ENCODE assay signal across 8 mouse cellular contexts in genomic region chr2:153778638-153779362, GRCm38 (mm10). TPM values are rescaled to one million over a fixed set of nuclear protein-coding genes. Genes with fewer than 3 reads are reported as not detected.
DNase-seq lines count a peak whose midpoint lies in the region; ATAC-seq and TF ChIP-seq lines count a peak whose summit lies in the region.

No protein-coding gene starts in this region.

- peaks cover 8% of the 10 kb centered on the region for H3K36me3 ChIP-seq in forebrain, embryonic 13.5 days (ENCODE audit: poor library complexity, severe bottlenecking)
- H3K36me3 ChIP-seq in liver, postnatal 0 days (replicated peaks; ENCODE audit: insufficient read depth, low read length), result peaks cover 4% of the 10 kb centered on the region; the same call in 1 of the 2 replicates
- H3K36me3 ChIP-seq in neural tube, embryonic 13.5 days, result peaks cover 6% of the 10 kb centered on the region

- TF ChIP-seq POLR2A in brain, embryonic 14.5 days (IDR thresholded peaks at IDR 0.05; ENCODE audit: borderline replicate concordance, extremely low read depth, insufficient read depth, insufficient read length, poor library complexity, severe bottlenecking), result no peak

- TF ChIP-seq EP300 in liver, postnatal 0 days (IDR thresholded peaks at IDR 0.05; ENCODE audit: low read depth), result no peak

- no peaks in the 10 kb centered on the region for H3K27me3 ChIP-seq in forebrain, embryonic 13.5 days
- no peaks in the 10 kb centered on the region for H3K27me3 ChIP-seq in liver, postnatal 0 days (ENCODE audit: insufficient read depth, low read length)
- H3K27me3 ChIP-seq in neural tube, embryonic 13.5 days, result no peaks in the 10 kb centered on the region

- H3K27ac ChIP-seq in forebrain, embryonic 13.5 days, result no peak overlapping the region
- H3K27ac ChIP-seq in liver, postnatal 0 days (ENCODE audit: low read depth), result peak overlapping the region; percentile 67
- H3K27ac ChIP-seq in neural tube, embryonic 13.5 days (replicated peaks), result 0 out of 2 replicates have a peak overlapping the region, but pooled peaks have one; percentile 33

- H3K4me2 ChIP-seq in forebrain, embryonic 13.5 days, result peak overlapping the region; percentile 64
- peak overlapping the region; percentile 87 for H3K4me2 ChIP-seq in liver, postnatal 0 days (ENCODE audit: low read depth, low read length)
- H3K4me2 ChIP-seq in neural tube, embryonic 13.5 days, result peak overlapping the region; percentile 50

- no peaks in the 10 kb centered on the region for H3K9me3 ChIP-seq in forebrain, embryonic 13.5 days (replicated peaks)
- no peaks in the 10 kb centered on the region for H3K9me3 ChIP-seq in liver, postnatal 0 days (ENCODE audit: low read length)
- H3K9me3 ChIP-seq in neural tube, embryonic 13.5 days, result no peaks in the 10 kb centered on the region

- peak; percentile 75 for DNase-seq in CD4-positive helper T cell, adult 2 months (ENCODE audit: low read depth, low spot score)
- DNase-seq in brain, embryonic 14.5 days (ENCODE audit: low read depth), result peak; percentile 67
- DNase-seq in heart, postnatal 10 days, result peak; percentile 81 to 82
- peak; percentile 72 to 89 for DNase-seq in kidney, postnatal 36 days
- DNase-seq in liver, postnatal 0 days, result peak; percentile 86
- peak; percentile 18 for DNase-seq in telencephalon, adult 2 months (ENCODE audit: low read depth, low spot score)

- intact Hi-C loops in heart, postnatal 10 days (cut with DNase I), result loop anchor here (2.0 kb wide), 1 partner anchor 36 kb away; no protein-coding TSS in a partner anchor

- H3K4me1 ChIP-seq in forebrain, embryonic 13.5 days, result peaks cover 10% of the 10 kb centered on the region
- H3K4me1 ChIP-seq in liver, postnatal 0 days (ENCODE audit: insufficient read depth), result peaks cover 9% of the 10 kb centered on the region
- peaks cover 11% of the 10 kb centered on the region for H3K4me1 ChIP-seq in neural tube, embryonic 13.5 days (replicated peaks)

- peak overlapping the region; percentile 28; the same call in 1 of the 2 replicates for H3K9ac ChIP-seq in forebrain, embryonic 13.5 days
- H3K9ac ChIP-seq in liver, postnatal 0 days (replicated peaks), result peak overlapping the region; percentile 51
- H3K9ac ChIP-seq in neural tube, embryonic 13.5 days, result 0 out of 2 replicates have a peak overlapping the region, but pooled peaks have one; percentile 14

- TF ChIP-seq CTCF in brain, embryonic 14.5 days (IDR thresholded peaks at IDR 0.05; ENCODE audit: borderline replicate concordance, extremely low read depth, insufficient read depth, insufficient read length), result no peak
- TF ChIP-seq CTCF in liver, postnatal 0 days (IDR thresholded peaks at IDR 0.05; ENCODE audit: low read depth), result no peak

- H3K4me3 ChIP-seq in forebrain, embryonic 13.5 days, result peak overlapping the region; percentile 31
- H3K4me3 ChIP-seq in liver, postnatal 0 days (ENCODE audit: low read depth, low read length), result peak overlapping the region; percentile 43
- peak overlapping the region; percentile 24 for H3K4me3 ChIP-seq in neural tube, embryonic 13.5 days

- peak; percentile 83; the same call in 1 of the 2 replicates for ATAC-seq in forebrain, embryonic 13.5 days
- ATAC-seq in liver, postnatal 0 days, result peak; percentile 85
- ATAC-seq in neural tube, embryonic 13.5 days (ENCODE audit: low read depth), result peak; percentile 82

- 17% methylated on average over 24 of the region's 24 CpGs for WGBS in forebrain, embryonic 13.5 days
- WGBS in liver, postnatal 0 days (ENCODE audit: insufficient replicate concordance), result 9% methylated on average over 24 of the region's 24 CpGs
- 15% methylated on average over 24 of the region's 24 CpGs for WGBS in neural tube, embryonic 13.5 days

RNA-seq across cellular contexts. Expression of gene Efcab8, which starts 0.9 kb away (rescaled TPM):
- 0.05 and 0.16 TPM in 2 replicates for polyA plus RNA-seq in brain, embryonic 14.5 days (2012; rRNA removed)
- polyA plus RNA-seq in forebrain, embryonic 13.5 days (2015; fragmentation: Nextera tagmentation; extraction: Ambion mirVana), result 0.06 and 0.09 TPM in 2 replicates
- total RNA-seq in heart, postnatal 10 days (2021), result not detected
- 0.04 TPM in 1 of 2 replicates, not detected in the other for polyA plus RNA-seq in liver, postnatal 0 days (2015; fragmentation: Nextera tagmentation; extraction: Ambion mirVana)
- not detected in 2 replicates for polyA plus RNA-seq in neural tube, embryonic 13.5 days (2015; fragmentation: Nextera tagmentation; extraction: Ambion mirVana)

RNA-seq across cellular contexts. Expression of gene Mapre1, which starts 37.7 kb away (rescaled TPM):
- polyA plus RNA-seq in brain, embryonic 14.5 days (2012; rRNA removed), result 62.8 and 73.8 TPM in 2 replicates
- 387 and 392 TPM in 2 replicates for polyA plus RNA-seq in forebrain, embryonic 13.5 days (2015; fragmentation: Nextera tagmentation; extraction: Ambion mirVana)
- total RNA-seq in heart, postnatal 10 days (2021), result 100 to 1,000 TPM; 108 to 124 TPM
- polyA plus RNA-seq in liver, postnatal 0 days (2015; fragmentation: Nextera tagmentation; extraction: Ambion mirVana), result 79.0 and 79.2 TPM in 2 replicates
- 395 and 425 TPM in 2 replicates for polyA plus RNA-seq in neural tube, embryonic 13.5 days (2015; fragmentation: Nextera tagmentation; extraction: Ambion mirVana)

Comparison
In these comparisons a context has a peak if more than half of its experiments do, and no peak if none do; other contexts are left out.
1. DNase-seq: peak in every context shown above with its lines; median percentile 86 in liver, postnatal 0 days; 82 in heart, postnatal 10 days; 80 in kidney, postnatal 36 days; 75 in CD4-positive helper T cell, adult 2 months; 67 in brain, embryonic 14.5 days; 18 in telencephalon, adult 2 months.